Mouse (Mus musculus) layer of hippocampus, adult 18-20 months (tissue): ENCODE results near the gene Gm13277. TPM values are rescaled to one million over a fixed set of nuclear protein-coding genes. Genes with fewer than 3 reads are reported as not detected.
"Not testable (repeated sequence)": the region's sequence is repeated elsewhere in the genome, so short reads cannot be mapped to it uniquely, and the experiment has no call there.

Experiments used
- DNase-seq, 2 experiments: peaks; one replicate each; pipeline ENCODE4 v3.0.0; 2022; ENCODE audit warnings: low spot score in 2 of 2
- total RNA-seq, 2 experiments: library from RNA; stranded (reverse); gene quantifications; 2 replicates each; pipeline ENCODE4 v1.2.3; 2021

Gene Gm13277
- total RNA-seq, 2 experiments from 2014 or later = not detected

GRCm38 (mm10) chr4:88782335-88782734, 6.1 kb upstream of the Gm13277 start:
- DNase-seq = not testable (repeated sequence)

DNA sequence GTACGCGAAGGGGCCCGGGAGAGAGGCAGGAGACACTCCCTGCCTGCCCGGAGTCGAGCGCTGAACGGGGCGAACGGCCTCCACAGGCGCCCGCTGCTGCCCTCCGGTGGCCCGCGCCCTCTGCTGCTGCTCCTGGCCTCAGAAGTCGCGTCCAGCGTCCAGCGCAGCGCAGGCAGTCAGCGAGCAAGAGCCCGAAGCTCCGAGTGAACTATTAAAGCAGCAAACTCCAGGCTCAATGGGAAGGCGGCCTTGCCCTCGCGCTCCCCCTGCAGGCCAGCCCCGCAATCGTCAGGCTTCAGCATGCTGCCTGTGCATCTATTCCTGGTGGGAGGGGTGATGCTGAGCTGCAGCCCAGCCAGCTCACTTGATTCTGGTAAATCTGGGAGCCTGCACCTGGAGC, 3.0 kb upstream of the Gm13277 start, which contains the start of gene Gm13276:
Gene Gm13276, plus strand, starts transcription at position 301 of the 400 bp plus-strand sequence.
- DNase-seq = not testable (repeated sequence)

GRCm38 (mm10) chr4:88791250-88791649, 2.8 kb downstream of the Gm13277 start, which contains the start of gene Gm13278:
Gene Gm13278 (plus strand): TSS chr4:88791550.
- not testable (repeated sequence) for DNase-seq

GRCm38 (mm10) chr4:88793936-88794675, 5.7 kb downstream of the Gm13277 start, which contains the start of gene Gm13275:
Gene Gm13275 (plus strand): TSS chr4:88794487.
- DNase-seq = peak; percentile 52 to 63

DNA sequence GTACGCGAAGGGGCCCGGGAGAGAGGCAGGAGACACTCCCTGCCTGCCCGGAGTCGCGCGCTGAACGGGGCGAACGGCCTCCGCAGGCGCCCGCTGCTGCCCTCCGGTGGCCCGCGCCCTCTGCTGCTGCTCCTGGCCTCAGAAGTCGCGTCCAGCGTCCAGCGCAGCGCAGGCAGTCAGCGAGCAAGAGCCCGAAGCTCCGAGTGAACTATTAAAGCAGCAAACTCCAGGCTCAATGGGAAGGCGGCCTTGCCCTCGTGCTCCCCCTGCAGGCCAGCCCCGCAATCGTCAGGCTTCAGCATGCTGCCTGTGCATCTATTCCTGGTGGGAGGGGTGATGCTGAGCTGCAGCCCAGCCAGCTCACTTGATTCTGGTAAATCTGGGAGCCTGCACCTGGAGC, 8.7 kb downstream of the Gm13277 start, which contains the start of gene Gm13279:
Gene Gm13279, plus strand, starts transcription at position 301 of the 400 bp plus-strand sequence.
- DNase-seq = not testable (repeated sequence)

- not testable (repeated sequence) for DNase-seq
Observed at GRCm38 (mm10) chr4:88799365-88799764, 10.9 kb downstream of the Gm13277 start, which contains the start of gene Gm13285. Gene Gm13285 (plus strand): TSS chr4:88799665.

DNA sequence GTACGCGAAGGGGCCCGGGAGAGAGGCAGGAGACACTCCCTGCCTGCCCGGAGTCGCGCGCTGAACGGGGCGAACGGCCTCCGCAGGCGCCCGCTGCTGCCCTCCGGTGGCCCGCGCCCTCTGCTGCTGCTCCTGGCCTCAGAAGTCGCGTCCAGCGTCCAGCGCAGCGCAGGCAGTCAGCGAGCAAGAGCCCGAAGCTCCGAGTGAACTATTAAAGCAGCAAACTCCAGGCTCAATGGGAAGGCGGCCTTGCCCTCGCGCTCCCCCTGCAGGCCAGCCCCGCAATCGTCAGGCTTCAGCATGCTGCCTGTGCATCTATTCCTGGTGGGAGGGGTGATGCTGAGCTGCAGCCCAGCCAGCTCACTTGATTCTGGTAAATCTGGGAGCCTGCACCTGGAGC, 14.5 kb downstream of the Gm13277 start, which contains the start of gene Gm13287:
Gene Gm13287, plus strand, starts transcription at position 301 of the 400 bp plus-strand sequence.
- not testable (repeated sequence) for DNase-seq

- not testable (repeated sequence) for DNase-seq
Observed at GRCm38 (mm10) chr4:88805231-88805630, 16.8 kb downstream of the Gm13277 start, which contains the start of gene Gm13288. Gene Gm13288 (plus strand): TSS chr4:88805531.

- DNase-seq = not testable (repeated sequence)
Observed at GRCm38 (mm10) chr4:88805761-88806160, 17.3 kb downstream of the Gm13277 start.

DNA sequence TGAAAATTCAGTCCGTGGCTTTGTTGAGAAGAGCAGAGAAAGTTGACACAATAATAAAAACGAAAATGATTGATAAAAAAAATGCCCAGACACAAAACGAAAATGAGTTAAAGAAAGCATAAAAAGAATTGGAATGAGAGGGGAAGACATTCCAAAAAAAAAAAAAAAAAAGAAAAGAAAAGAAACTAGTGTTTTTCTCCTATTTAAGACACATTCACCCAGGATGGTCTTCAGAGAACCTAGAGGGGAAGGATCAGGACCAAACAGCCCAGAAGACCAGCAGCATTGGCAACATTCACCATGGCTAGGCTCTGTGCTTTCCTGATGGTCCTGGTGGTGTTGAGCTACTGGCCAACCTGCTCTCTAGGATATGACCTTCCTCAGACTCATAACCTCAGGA, 27.5 kb downstream of the Gm13277 start, which contains the start of gene Ifna7:
Gene Ifna7, plus strand, starts transcription at position 301 of the 400 bp plus-strand sequence.
- no peak for DNase-seq

- no peak for DNase-seq
Observed at GRCm38 (mm10) chr4:88819659-88820058, 31.2 kb downstream of the Gm13277 start, which contains the start of gene Ifna11. Gene Ifna11 (plus strand): TSS chr4:88819959.

DNA sequence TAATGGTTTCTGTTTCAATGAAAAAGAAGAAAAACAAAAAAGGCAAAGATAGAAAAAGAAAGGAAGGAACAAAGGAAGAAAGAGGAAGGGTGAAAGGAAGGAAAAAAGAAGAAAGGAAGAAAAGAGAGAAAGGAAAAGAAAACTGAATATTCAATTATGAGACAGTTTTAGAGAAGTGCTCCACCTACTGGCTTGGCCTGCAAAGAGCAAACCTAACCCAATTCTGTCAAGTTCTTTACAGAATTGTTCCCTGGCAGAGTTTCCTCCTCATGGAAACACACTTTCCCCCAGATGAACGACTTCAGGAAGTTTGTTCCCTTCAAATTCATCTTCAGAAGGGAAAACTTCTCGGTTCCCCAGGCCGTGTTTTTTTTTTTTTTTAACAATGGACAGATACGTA, 34.6 kb downstream of the Gm13277 start:
- DNase-seq = peak in 1 of 2 experiments; percentile 14

DNA sequence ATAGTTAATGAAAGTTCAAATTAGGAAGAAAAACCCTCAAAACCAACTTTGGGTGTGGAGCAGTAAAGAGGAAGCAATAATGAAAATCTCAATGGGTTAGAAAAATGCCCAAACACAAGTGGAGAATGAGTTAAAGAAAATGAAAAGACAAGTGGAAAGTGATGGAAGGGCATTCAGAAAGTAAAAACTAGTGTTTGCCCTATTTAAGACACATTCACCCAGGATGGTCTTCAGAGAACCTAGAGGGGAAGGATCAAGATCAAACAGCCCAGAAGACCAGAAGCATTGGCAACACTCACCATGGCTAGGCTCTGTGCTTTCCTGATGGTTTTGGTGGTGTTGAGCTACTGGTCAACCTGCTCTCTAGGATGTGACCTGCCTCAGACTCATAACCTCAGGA, 38.7 kb downstream of the Gm13277 start, which contains the start of gene Ifna6:
Gene Ifna6, plus strand, starts transcription at position 301 of the 400 bp plus-strand sequence.
- not testable (repeated sequence) for DNase-seq

- peak in 1 of 2 experiments; percentile 48 for DNase-seq
Observed at GRCm38 (mm10) chr4:88830523-88830922, 42.1 kb downstream of the Gm13277 start.

- not testable (repeated sequence) for DNase-seq
Observed at GRCm38 (mm10) chr4:88835225-88835624, 46.8 kb downstream of the Gm13277 start, which contains the start of gene Ifna5. Gene Ifna5 (plus strand): TSS chr4:88835525.

Other genes with a start within 250 kb of the Gm13277 start
- gene Ifna15, start 230.4 kb upstream of the Gm13277 start, total RNA-seq = not detected
- gene Ifna14, start 216.8 kb upstream of the Gm13277 start, total RNA-seq = not detected
- gene Ifna9, start 196.2 kb upstream of the Gm13277 start, total RNA-seq = not detected
- gene Ifna12, start 185.3 kb upstream of the Gm13277 start, total RNA-seq = not detected
- gene C87499, start 154.2 kb upstream of the Gm13277 start, total RNA-seq = not detected
- gene Ifna13, start 144.2 kb upstream of the Gm13277 start, total RNA-seq = not detected
- gene Ifna16, start 111.7 kb upstream of the Gm13277 start, total RNA-seq = not detected
- gene Ifna2, start 104.7 kb upstream of the Gm13277 start, total RNA-seq = not detected
- gene Ifnab, start 97.3 kb upstream of the Gm13277 start, total RNA-seq = not detected
- 1 to 10 TPM; 1.1 to 1.6 TPM for gene Gm26566, start 66.8 kb upstream of the Gm13277 start, total RNA-seq
- gene Klhl9, start 66.2 kb upstream of the Gm13277 start, total RNA-seq = 100 to 1,000 TPM; 103 to 111 TPM
- not detected for gene Gm13271, start 33.8 kb upstream of the Gm13277 start, total RNA-seq
- not detected for gene Gm13283, start 28.5 kb upstream of the Gm13277 start, total RNA-seq
- gene Gm13290, start 14.8 kb upstream of the Gm13277 start, total RNA-seq = not detected
- not detected for gene Gm13289, start 11.7 kb upstream of the Gm13277 start, total RNA-seq
- not detected for gene Gm13272, start 8.8 kb upstream of the Gm13277 start, total RNA-seq
- not detected for gene Ifnz, start 6.5 kb upstream of the Gm13277 start, total RNA-seq
- not detected for gene Gm13276, start 2.9 kb upstream of the Gm13277 start, total RNA-seq
- not detected for gene Gm13278, start 2.9 kb downstream of the Gm13277 start, total RNA-seq
- gene Gm13275, start 5.9 kb downstream of the Gm13277 start, total RNA-seq = not detected
- gene Gm13279, start 8.8 kb downstream of the Gm13277 start, total RNA-seq = not detected
- gene Gm13285, start 11.0 kb downstream of the Gm13277 start, total RNA-seq = not detected
- gene Gm13287, start 14.6 kb downstream of the Gm13277 start, total RNA-seq = not detected
- not detected for gene Gm13288, start 16.9 kb downstream of the Gm13277 start, total RNA-seq
- gene Ifna7, start 27.6 kb downstream of the Gm13277 start, total RNA-seq = not detected
- not detected for gene Ifna11, start 31.3 kb downstream of the Gm13277 start, total RNA-seq
- gene Ifna6, start 38.8 kb downstream of the Gm13277 start, total RNA-seq = not detected
- not detected for gene Ifna5, start 46.9 kb downstream of the Gm13277 start, total RNA-seq
- gene Ifna4, start 53.2 kb downstream of the Gm13277 start, total RNA-seq = not detected
- not detected for gene Ifna1, start 61.5 kb downstream of the Gm13277 start, total RNA-seq
- gene Ifne, start 91.6 kb downstream of the Gm13277 start, total RNA-seq = not detected